Mouse (Mus musculus): ENCODE data around the gene Stip1. TPM values are rescaled to one million over a fixed set of nuclear protein-coding genes. Genes with fewer than 3 reads are reported as not detected.
A peak's percentile ranks its signal among the peaks of the same experiment; 100 is the strongest.

The Stip1 gene
- total and polyA plus RNA-seq, 3 experiments = 284 to 430 (median 370) TPM

GRCm38 (mm10) chr19:6977759-6978638 lies 61.8 kb downstream of the Stip1 start (continued):
- TF ChIP-seq CHD1 (IDR thresholded peaks at IDR 0.05; ENCODE audit: low read depth, low read length) (no peak), EP300 (IDR thresholded peaks at IDR 0.05; ENCODE audit: low read depth in 1 of 2, low read length in 2 of 2) (no peak), ZC3H11A (IDR thresholded peaks at IDR 0.05; ENCODE audit: low read depth, low read length) (no peak), KAT2A (conservative IDR thresholded peaks at IDR 0.05; ENCODE audit: low read depth, low read length) (no peak), JUND (IDR thresholded peaks at IDR 0.05; ENCODE audit: low read depth, low read length) (no peak), RAD21 (IDR thresholded peaks at IDR 0.05; ENCODE audit: low read depth, low read length) (no peak), ZKSCAN1 (IDR thresholded peaks at IDR 0.05; ENCODE audit: low read depth, low read length) (no peak), POLR2AphosphoS2 (IDR thresholded peaks at IDR 0.05; ENCODE audit: low read length) (no peak; the same call in 1 of the 2 replicates), TBP (IDR thresholded peaks at IDR 0.05; ENCODE audit: low read depth, low read length) (no peak), POLR2A (IDR thresholded peaks at IDR 0.05; ENCODE audit: control insufficient read depth in 1 of 2, insufficient read depth in 1 of 2, low read depth in 1 of 2, low read length in 2 of 2, poor library complexity in 1 of 2) (no peak; a peak in 2 of 4 replicates)

DNA sequence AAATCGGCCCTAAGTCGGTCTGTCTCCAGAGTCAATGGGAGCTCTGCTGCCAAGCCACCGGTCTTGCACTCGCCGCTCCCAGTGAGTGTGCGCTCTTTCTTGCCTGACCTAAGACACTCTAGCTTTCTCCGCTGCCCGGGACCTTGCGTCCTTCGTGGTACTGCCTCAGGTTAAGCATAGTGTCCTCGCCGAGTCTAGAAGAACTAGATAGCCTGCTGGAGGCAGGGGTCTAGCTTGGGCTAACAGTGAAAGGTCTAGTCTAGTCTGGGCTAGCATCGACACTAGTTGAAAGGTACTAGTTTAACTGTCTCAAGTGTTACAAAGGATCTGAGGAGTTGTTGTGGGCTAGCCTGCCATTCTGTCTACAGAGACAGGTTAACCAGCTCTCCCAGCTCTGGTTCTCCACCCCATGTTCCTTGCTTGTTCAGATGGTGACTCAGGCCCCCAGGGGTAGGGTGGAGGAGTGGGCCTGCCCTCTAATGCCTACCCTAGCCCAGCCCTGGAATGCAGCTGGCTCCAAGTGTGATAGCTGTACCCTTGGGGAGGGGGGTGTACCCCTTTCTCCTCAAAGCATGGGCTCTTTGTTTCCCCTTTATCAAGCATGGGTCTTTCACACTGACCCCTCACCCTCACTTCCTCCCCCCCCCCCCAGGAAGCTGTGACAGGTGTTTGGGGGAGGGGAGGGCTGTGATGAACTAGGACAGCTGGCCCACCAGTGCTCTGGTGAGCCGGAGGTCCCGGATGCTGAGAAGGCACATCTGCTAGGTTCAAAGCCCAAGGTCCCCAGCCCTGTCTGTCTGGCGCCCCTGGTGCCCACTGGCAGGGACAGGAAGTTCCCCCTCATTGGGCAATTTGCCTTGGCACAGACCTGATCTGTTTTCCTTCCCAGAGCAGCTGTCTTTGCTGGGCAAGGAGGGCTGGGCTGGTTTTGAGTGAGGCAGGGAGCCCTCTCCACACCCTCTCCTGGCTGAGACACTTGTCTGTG lies 63.9 kb downstream of the Stip1 start, which contains the start of gene Plcb3:
TSS of gene Plcb3 (minus strand) at position 934 of the 985 bp plus-strand sequence.
- peaks cover 2 to 36% of the 10 kb centered on the region in 2 experiments for H3K4me1 ChIP-seq (ENCODE audit: control insufficient read depth in 1 of 2, insufficient read depth in 2 of 2, low read length in 2 of 2)
- DNase-seq (ENCODE audit: low read depth, low spot score) = peak; percentile 72

More for the DNA sequence above, 63.9 kb downstream of the Stip1 start, which contains the start of gene Plcb3:
- H3K36me3 ChIP-seq (ENCODE audit: control insufficient read depth in 1 of 2, insufficient read depth in 2 of 2, low read length in 2 of 2) = peaks cover 0 to 23% of the 10 kb centered on the region in 2 experiments; a peak in 2 of 4 replicates
- H3K9ac ChIP-seq (ENCODE audit: control insufficient read depth, low read depth, low read length, poor library complexity, severe bottlenecking) = peak within 1 kb of the TSS; percentile 77
- H3K27ac ChIP-seq (ENCODE audit: control insufficient read depth, low read depth, low read length) = peak within 1 kb of the TSS; percentile 66
- H3K9me3 ChIP-seq (replicated peaks; ENCODE audit: insufficient read depth, low read length) = no peaks in the 10 kb centered on the region
- peak within 1 kb of the TSS; percentile 76 to 92 for H3K4me3 ChIP-seq (ENCODE audit: control insufficient read depth in 1 of 2, insufficient read depth in 1 of 2, low read depth in 2 of 2, low read length in 2 of 2)
- no peaks in the 10 kb centered on the region for H3K27me3 ChIP-seq (ENCODE audit: control insufficient read depth in 1 of 2, insufficient read depth in 2 of 2, low read length in 2 of 2)
- TF ChIP-seq NRF1 (IDR thresholded peaks at IDR 0.05; ENCODE audit: insufficient read depth, low read depth, low read length, poor library complexity, severe bottlenecking) (no peak), POLR2AphosphoS2 (IDR thresholded peaks at IDR 0.05; ENCODE audit: low read length) (no peak), POLR2A (IDR thresholded peaks at IDR 0.05; ENCODE audit: control insufficient read depth in 1 of 2, insufficient read depth in 1 of 2, low read depth in 1 of 2, low read length in 2 of 2, poor library complexity in 1 of 2) (peak in 1 of 2 experiments; percentile 28; a peak in 1 of 4 replicates), HCFC1 (IDR thresholded peaks at IDR 0.05; ENCODE audit: low read depth, low read length) (0 out of 2 replicates have a peak, but pooled peaks have one; percentile 17), MXI1 (IDR thresholded peaks at IDR 0.05; ENCODE audit: low read depth, low read length) (peak; percentile 67), CTCF (IDR thresholded peaks at IDR 0.05 in 2 of 3, conservative IDR thresholded peaks at IDR 0.05 in 1 of 3; ENCODE audit: control insufficient read depth in 1 of 3, insufficient read depth in 1 of 3, low read depth in 2 of 3, low read length in 3 of 3, poor library complexity in 1 of 3, severe bottlenecking in 1 of 3) (peak in 2 of 3 experiments; percentile 9 to 20; a peak in 3 of 6 replicates), SIN3A (IDR thresholded peaks at IDR 0.05; ENCODE audit: low read length) (peak; percentile 17; the same call in 1 of the 2 replicates), NELFE (IDR thresholded peaks at IDR 0.05; ENCODE audit: low read depth, low read length) (peak; percentile 27)
- H3K79me2 ChIP-seq (ENCODE audit: control insufficient read depth, insufficient read depth, low read length, poor library complexity) = peaks cover 36% of the 10 kb centered on the region
